Mouse (Mus musculus): ENCODE measurements around the gene Syt16. TPM values are rescaled to one million over a fixed set of nuclear protein-coding genes. Genes with fewer than 3 reads are reported as not detected.

Syt16 gene
- polyA plus RNA-seq, 1 experiment = 0.61 TPM

GRCm38 (mm10) chr12:74044241-74044640 is 46.8 kb downstream of the Syt16 start:
- no peak for TF ChIP-seq CTCF (IDR thresholded peaks at IDR 0.05; ENCODE audit: control insufficient read depth, insufficient read depth, insufficient replicate concordance, low read depth, low read length)
- no peak for TF ChIP-seq POLR2A (IDR thresholded peaks at IDR 0.05; ENCODE audit: control insufficient read depth, low read depth, low read length)
- no peaks in the 10 kb centered on the region for H3K27me3 ChIP-seq (ENCODE audit: control insufficient read depth, insufficient read depth, low read length)
- no peaks in the 10 kb centered on the region for H3K36me3 ChIP-seq (ENCODE audit: control insufficient read depth, insufficient read depth, low read length)
- no peak overlapping the region for H3K4me3 ChIP-seq (ENCODE audit: control insufficient read depth, low read depth, low read length)
- no peaks in the 10 kb centered on the region for H3K4me1 ChIP-seq (ENCODE audit: control insufficient read depth, insufficient read depth, low read length)
- H3K27ac ChIP-seq (ENCODE audit: control insufficient read depth, insufficient read depth, low read depth, low read length) = no peak overlapping the region

DNA sequence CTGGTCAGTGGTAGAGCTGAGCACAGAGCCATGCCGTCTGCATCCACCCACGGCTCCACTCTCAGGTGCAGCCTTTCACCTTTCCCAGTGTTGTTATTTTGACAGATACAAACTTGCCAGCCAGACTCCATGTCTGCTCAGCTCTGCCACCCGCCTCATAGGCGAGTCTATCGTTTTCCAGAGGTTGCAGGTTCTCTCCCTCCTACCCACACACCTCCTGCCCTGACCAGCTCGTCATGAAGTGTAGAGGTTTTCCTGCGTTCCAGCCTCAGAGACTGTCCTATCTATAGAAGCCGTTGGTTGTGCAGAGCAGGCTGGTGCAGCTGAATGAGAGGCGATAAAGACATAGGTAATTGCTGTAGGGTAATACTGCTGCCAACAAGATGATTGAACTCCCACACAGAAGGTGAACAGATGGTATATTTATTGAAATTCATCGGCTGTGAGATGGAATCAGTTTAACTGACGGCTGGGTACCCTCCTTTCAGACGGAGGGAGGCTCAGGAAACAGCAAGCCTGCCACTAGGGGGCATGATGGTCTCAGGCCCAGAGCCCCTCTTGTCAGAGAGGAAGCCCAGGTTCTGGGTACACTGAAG is 58.0 kb downstream of the Syt16 start:
- Histone ChIP-seq H3K27me3 (ENCODE audit: control insufficient read depth, insufficient read depth, low read length) (no peaks in the 10 kb centered on the region), H3K4me3 (ENCODE audit: control insufficient read depth, low read depth, low read length) (no peak overlapping the region), H3K36me3 (ENCODE audit: control insufficient read depth, insufficient read depth, low read length) (no peaks in the 10 kb centered on the region), H3K4me1 (ENCODE audit: control insufficient read depth, insufficient read depth, low read length) (peaks cover 5% of the 10 kb centered on the region; the same call in 1 of the 2 replicates), H3K27ac (ENCODE audit: control insufficient read depth, insufficient read depth, low read depth, low read length) (no peak overlapping the region)
- no peak for TF ChIP-seq POLR2A (IDR thresholded peaks at IDR 0.05; ENCODE audit: control insufficient read depth, low read depth, low read length)
- peak; percentile 32; the same call in 1 of the 2 replicates for TF ChIP-seq CTCF (IDR thresholded peaks at IDR 0.05; ENCODE audit: control insufficient read depth, insufficient read depth, insufficient replicate concordance, low read depth, low read length)

DNA sequence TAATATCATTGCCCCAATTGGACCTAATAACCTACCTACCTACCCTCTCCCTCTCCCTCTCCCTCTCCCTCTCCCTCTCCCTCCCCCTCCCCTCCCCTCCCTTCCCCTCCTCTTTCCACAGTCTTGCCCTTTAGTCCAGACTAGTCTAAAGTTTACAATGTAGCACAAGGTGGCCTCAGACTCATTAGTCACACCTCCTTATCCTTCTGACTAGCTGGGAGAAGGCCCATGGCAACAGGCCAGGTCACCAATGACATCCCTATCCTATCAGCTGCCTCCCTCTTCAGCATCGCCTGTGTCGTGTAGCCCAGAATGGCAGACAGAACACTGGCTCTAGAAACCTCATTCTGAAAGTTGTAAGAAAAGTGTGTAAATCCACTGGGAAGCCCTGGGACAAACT is 58.7 kb downstream of the Syt16 start:
- H3K27me3 ChIP-seq (ENCODE audit: control insufficient read depth, insufficient read depth, low read length) = no peaks in the 10 kb centered on the region
- TF ChIP-seq POLR2A (IDR thresholded peaks at IDR 0.05; ENCODE audit: control insufficient read depth, low read depth, low read length) = no peak
- no peak for TF ChIP-seq CTCF (IDR thresholded peaks at IDR 0.05; ENCODE audit: control insufficient read depth, insufficient read depth, insufficient replicate concordance, low read depth, low read length)
- no peak overlapping the region for H3K4me3 ChIP-seq (ENCODE audit: control insufficient read depth, low read depth, low read length)
- peaks cover 5% of the 10 kb centered on the region; the same call in 1 of the 2 replicates for H3K4me1 ChIP-seq (ENCODE audit: control insufficient read depth, insufficient read depth, low read length)
- H3K27ac ChIP-seq (ENCODE audit: control insufficient read depth, insufficient read depth, low read depth, low read length) = no peak overlapping the region
- no peaks in the 10 kb centered on the region for H3K36me3 ChIP-seq (ENCODE audit: control insufficient read depth, insufficient read depth, low read length)

- Histone ChIP-seq H3K4me1 (ENCODE audit: control insufficient read depth, insufficient read depth, low read length) (no peaks in the 10 kb centered on the region), H3K27ac (ENCODE audit: control insufficient read depth, insufficient read depth, low read depth, low read length) (no peak overlapping the region), H3K27me3 (ENCODE audit: control insufficient read depth, insufficient read depth, low read length) (no peaks in the 10 kb centered on the region), H3K4me3 (ENCODE audit: control insufficient read depth, low read depth, low read length) (no peak overlapping the region), H3K36me3 (ENCODE audit: control insufficient read depth, insufficient read depth, low read length) (no peaks in the 10 kb centered on the region)
- TF ChIP-seq POLR2A (IDR thresholded peaks at IDR 0.05; ENCODE audit: control insufficient read depth, low read depth, low read length) (no peak), CTCF (IDR thresholded peaks at IDR 0.05; ENCODE audit: control insufficient read depth, insufficient read depth, insufficient replicate concordance, low read depth, low read length) (no peak)
Measured at GRCm38 (mm10) chr12:74062547-74062946, 65.1 kb downstream of the Syt16 start.

DNA sequence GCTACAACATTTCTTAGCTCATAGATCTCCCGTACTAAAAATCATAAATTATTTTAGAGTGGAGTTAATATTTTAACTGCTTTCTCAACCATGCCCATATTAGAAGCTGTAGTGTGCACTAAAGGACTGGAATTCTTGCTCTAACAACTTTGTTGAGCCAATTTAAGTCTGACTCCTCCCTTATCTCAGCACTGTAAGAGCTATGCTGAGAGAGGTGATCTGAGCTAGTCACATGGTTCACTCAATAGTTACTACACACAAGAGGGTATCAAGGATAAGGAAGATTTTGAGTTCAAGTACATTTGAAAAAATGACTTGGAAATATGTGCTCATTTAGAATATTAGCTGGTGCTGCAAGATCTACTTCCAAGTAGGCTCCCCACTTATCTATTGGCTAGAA is 71.5 kb downstream of the Syt16 start:
- H3K4me3 ChIP-seq (ENCODE audit: control insufficient read depth, low read depth, low read length) = no peak overlapping the region
- TF ChIP-seq CTCF (IDR thresholded peaks at IDR 0.05; ENCODE audit: control insufficient read depth, insufficient read depth, insufficient replicate concordance, low read depth, low read length) = no peak
- no peak for TF ChIP-seq POLR2A (IDR thresholded peaks at IDR 0.05; ENCODE audit: control insufficient read depth, low read depth, low read length)
- H3K27ac ChIP-seq (ENCODE audit: control insufficient read depth, insufficient read depth, low read depth, low read length) = no peak overlapping the region
- no peaks in the 10 kb centered on the region for H3K27me3 ChIP-seq (ENCODE audit: control insufficient read depth, insufficient read depth, low read length)
- H3K4me1 ChIP-seq (ENCODE audit: control insufficient read depth, insufficient read depth, low read length) = no peaks in the 10 kb centered on the region
- no peaks in the 10 kb centered on the region for H3K36me3 ChIP-seq (ENCODE audit: control insufficient read depth, insufficient read depth, low read length)

- Histone ChIP-seq H3K36me3 (ENCODE audit: control insufficient read depth, insufficient read depth, low read length) (no peaks in the 10 kb centered on the region), H3K4me3 (ENCODE audit: control insufficient read depth, low read depth, low read length) (no peak overlapping the region), H3K27me3 (ENCODE audit: control insufficient read depth, insufficient read depth, low read length) (no peaks in the 10 kb centered on the region), H3K4me1 (ENCODE audit: control insufficient read depth, insufficient read depth, low read length) (no peaks in the 10 kb centered on the region), H3K27ac (ENCODE audit: control insufficient read depth, insufficient read depth, low read depth, low read length) (no peak overlapping the region)
- no peak for TF ChIP-seq POLR2A (IDR thresholded peaks at IDR 0.05; ENCODE audit: control insufficient read depth, low read depth, low read length)
- no peak for TF ChIP-seq CTCF (IDR thresholded peaks at IDR 0.05; ENCODE audit: control insufficient read depth, insufficient read depth, insufficient replicate concordance, low read depth, low read length)
Measured at GRCm38 (mm10) chr12:74075590-74075989, 78.1 kb downstream of the Syt16 start.

GRCm38 (mm10) chr12:74076091-74076490 is 78.6 kb downstream of the Syt16 start:
- Histone ChIP-seq H3K36me3 (ENCODE audit: control insufficient read depth, insufficient read depth, low read length) (no peaks in the 10 kb centered on the region), H3K27me3 (ENCODE audit: control insufficient read depth, insufficient read depth, low read length) (no peaks in the 10 kb centered on the region), H3K27ac (ENCODE audit: control insufficient read depth, insufficient read depth, low read depth, low read length) (no peak overlapping the region), H3K4me3 (ENCODE audit: control insufficient read depth, low read depth, low read length) (no peak overlapping the region), H3K4me1 (ENCODE audit: control insufficient read depth, insufficient read depth, low read length) (no peaks in the 10 kb centered on the region)
- no peak for TF ChIP-seq CTCF (IDR thresholded peaks at IDR 0.05; ENCODE audit: control insufficient read depth, insufficient read depth, insufficient replicate concordance, low read depth, low read length)
- no peak for TF ChIP-seq POLR2A (IDR thresholded peaks at IDR 0.05; ENCODE audit: control insufficient read depth, low read depth, low read length)
